In genomic region chr7:116187521-116187920, GRCm38 (mm10) we compare ENCODE assay signal across 26 mouse cellular contexts.
DNase-seq lines count a peak whose midpoint lies in the region; ATAC-seq and TF ChIP-seq lines count a peak whose summit lies in the region.
"Had no signal": no experiment of that assay in that cellular context is flagged by ENCODE, and none has a peak within 500 bp of the region (broad histone marks: within the 10 kb centered on the region; RNA-seq: fewer than 3 reads in every experiment).

No protein-coding gene starts in this region.

- no peak for TF ChIP-seq POLR2A in lung, adult 2 months (IDR thresholded peaks at IDR 0.05; ENCODE audit: borderline replicate concordance, extremely low read depth, low read depth, low read length)

- H3K27me3 ChIP-seq in embryonic facial prominence, embryonic 14.5 days (replicated peaks; ENCODE audit: control insufficient read depth, insufficient read depth, low read length): no peaks in the 10 kb centered on the region
- H3K27me3 ChIP-seq in embryonic facial prominence, embryonic 10.5 days (replicated peaks; ENCODE audit: low read depth, poor library complexity, severe bottlenecking): no peaks in the 10 kb centered on the region
- H3K27me3 ChIP-seq in heart, embryonic 14.5 days (ENCODE audit: control insufficient read depth, insufficient read depth, low read length): no peaks in the 10 kb centered on the region
- H3K27me3 ChIP-seq in lung, embryonic 14.5 days (ENCODE audit: insufficient read depth, low read length): no peaks in the 10 kb centered on the region
- H3K27me3 ChIP-seq: embryonic facial prominence, embryonic 12.5 days; hindbrain, embryonic 15.5 days; limb, embryonic 13.5 days; liver, embryonic 12.5 days; midbrain, embryonic 13.5 days had no signal

- H3K9me3 ChIP-seq in embryonic facial prominence, embryonic 14.5 days (ENCODE audit: control insufficient read depth, low read length): no peaks in the 10 kb centered on the region
- H3K9me3 ChIP-seq in embryonic facial prominence, embryonic 10.5 days: no peaks in the 10 kb centered on the region
- H3K9me3 ChIP-seq in heart, embryonic 14.5 days (ENCODE audit: control insufficient read depth, low read length): no peaks in the 10 kb centered on the region
- H3K9me3 ChIP-seq in lung, embryonic 14.5 days (ENCODE audit: low read depth, low read length): no peaks in the 10 kb centered on the region
- H3K9me3 ChIP-seq: embryonic facial prominence, embryonic 12.5 days; hindbrain, embryonic 10.5 days; hindbrain, embryonic 15.5 days; limb, embryonic 13.5 days; liver, embryonic 12.5 days; midbrain, embryonic 13.5 days had no signal

- 33% methylated on average over 3 of the region's 3 CpGs for WGBS in embryonic facial prominence, embryonic 14.5 days
- WGBS in embryonic facial prominence, embryonic 10.5 days: 88% methylated on average over 3 of the region's 3 CpGs
- WGBS in heart, embryonic 14.5 days: 28% methylated on average over 3 of the region's 3 CpGs
- 51% methylated on average over 3 of the region's 3 CpGs for WGBS in lung, embryonic 14.5 days
- 68% methylated on average over 3 of the region's 3 CpGs for WGBS in lung, adult 2 months

- H3K4me1 ChIP-seq in embryonic facial prominence, embryonic 14.5 days (ENCODE audit: control insufficient read depth, insufficient read depth, low read length): peaks cover 28% of the 10 kb centered on the region
- peaks cover 73% of the 10 kb centered on the region for H3K4me1 ChIP-seq in embryonic facial prominence, embryonic 10.5 days
- H3K4me1 ChIP-seq in heart, embryonic 14.5 days (ENCODE audit: control insufficient read depth in 2 of 2, insufficient read depth in 2 of 2, low read length in 2 of 2): peaks cover 64 to 88% of the 10 kb centered on the region in 2 experiments
- H3K4me1 ChIP-seq in lung, embryonic 14.5 days (ENCODE audit: insufficient read depth): peaks cover 27% of the 10 kb centered on the region
- peaks cover under 1% of the 10 kb centered on the region; the same call in 1 of the 2 replicates for H3K4me1 ChIP-seq in lung, adult 2 months (ENCODE audit: control insufficient read depth, insufficient read depth, low read length)

- H3K4me2 ChIP-seq in embryonic facial prominence, embryonic 14.5 days (ENCODE audit: low read depth, low read length): no peak overlapping the region
- no peak overlapping the region for H3K4me2 ChIP-seq in heart, embryonic 14.5 days (ENCODE audit: low read length)
- H3K4me2 ChIP-seq in lung, embryonic 14.5 days: no peak overlapping the region
- H3K4me2 ChIP-seq: embryonic facial prominence, embryonic 12.5 days; hindbrain, embryonic 15.5 days; limb, embryonic 13.5 days; liver, embryonic 12.5 days; midbrain, embryonic 13.5 days had no signal

- no peak overlapping the region for H3K9ac ChIP-seq in embryonic facial prominence, embryonic 14.5 days (ENCODE audit: low read depth, low read length)
- H3K9ac ChIP-seq in heart, embryonic 14.5 days (ENCODE audit: low read length): no peak overlapping the region
- H3K9ac ChIP-seq in lung, embryonic 14.5 days: no peak overlapping the region
- H3K9ac ChIP-seq: embryonic facial prominence, embryonic 12.5 days; forebrain, postnatal 0 days; hindbrain, embryonic 15.5 days; limb, embryonic 13.5 days; liver, embryonic 12.5 days; liver, postnatal 0 days; midbrain, embryonic 13.5 days had no signal

- no peak overlapping the region for H3K4me3 ChIP-seq in embryonic facial prominence, embryonic 14.5 days (ENCODE audit: low read depth, low read length)
- H3K4me3 ChIP-seq in embryonic facial prominence, embryonic 10.5 days: no peak overlapping the region
- no peak overlapping the region for H3K4me3 ChIP-seq in heart, embryonic 14.5 days (ENCODE audit: control insufficient read depth in 1 of 2, insufficient read depth in 1 of 2, low read depth in 1 of 2, low read length in 2 of 2)
- H3K4me3 ChIP-seq in lung, embryonic 14.5 days (ENCODE audit: low read depth, low read length): no peak overlapping the region
- H3K4me3 ChIP-seq in lung, adult 2 months (replicated peaks; ENCODE audit: extremely low read depth, low read depth, low read length): no peak overlapping the region
- H3K4me3 ChIP-seq: embryonic facial prominence, embryonic 12.5 days; erythroblast, embryonic 14.5 days; hindbrain, embryonic 10.5 days; hindbrain, embryonic 15.5 days; limb, embryonic 13.5 days; liver, embryonic 12.5 days; midbrain, embryonic 13.5 days had no signal

- H3K27ac ChIP-seq in embryonic facial prominence, embryonic 14.5 days (replicated peaks; ENCODE audit: low read depth, low read length): no peak overlapping the region; the same call in 1 of the 2 replicates
- no peak overlapping the region for H3K27ac ChIP-seq in embryonic facial prominence, embryonic 10.5 days (replicated peaks)
- peak overlapping the region; percentile 34 to 69; a peak in 3 of 4 replicates for H3K27ac ChIP-seq in heart, embryonic 14.5 days (replicated peaks in 1 of 2; ENCODE audit: control insufficient read depth in 1 of 2, insufficient read depth in 1 of 2, low read depth in 2 of 2, low read length in 2 of 2)
- peak overlapping the region; percentile 42; the same call in 1 of the 2 replicates for H3K27ac ChIP-seq in lung, embryonic 14.5 days (ENCODE audit: low read depth)
- H3K27ac ChIP-seq: embryonic facial prominence, embryonic 12.5 days; hindbrain, embryonic 10.5 days; hindbrain, embryonic 15.5 days; limb, embryonic 13.5 days; liver, embryonic 12.5 days; macrophage; midbrain, embryonic 13.5 days had no signal

- H3K36me3 ChIP-seq in embryonic facial prominence, embryonic 14.5 days (ENCODE audit: control insufficient read depth, insufficient read depth, low read length): no peaks in the 10 kb centered on the region
- H3K36me3 ChIP-seq in embryonic facial prominence, embryonic 10.5 days (replicated peaks): peaks cover 10% of the 10 kb centered on the region
- peaks cover 5% of the 10 kb centered on the region; the same call in 1 of the 2 replicates for H3K36me3 ChIP-seq in heart, embryonic 14.5 days (ENCODE audit: control insufficient read depth, insufficient read depth, low read length)
- no peaks in the 10 kb centered on the region; the same call in 1 of the 2 replicates for H3K36me3 ChIP-seq in lung, embryonic 14.5 days (ENCODE audit: insufficient read depth)
- H3K36me3 ChIP-seq: embryonic facial prominence, embryonic 12.5 days; hindbrain, embryonic 15.5 days; limb, embryonic 13.5 days; liver, embryonic 12.5 days; midbrain, embryonic 13.5 days had no signal

- no peak for TF ChIP-seq CTCF in lung, embryonic 14.5 days (IDR thresholded peaks at IDR 0.05; ENCODE audit: low read depth)
- TF ChIP-seq CTCF in lung, adult 2 months (IDR thresholded peaks at IDR 0.05; ENCODE audit: insufficient read depth, low read length): no peak

- peak; percentile 65 for ATAC-seq in embryonic facial prominence, embryonic 14.5 days (ENCODE audit: low read depth)
- ATAC-seq in heart, embryonic 14.5 days (ENCODE audit: insufficient number of reproducible peaks, insufficient read depth, low FRiP score, low read depth): no peak
- no peak; the same call in 1 of the 2 replicates for ATAC-seq in lung, embryonic 14.5 days (ENCODE audit: insufficient read depth)
- ATAC-seq: inflammation-experienced regulatory T-cells, adult 6 months; liver, embryonic 12.5 days; liver, postnatal 0 days; midbrain, embryonic 13.5 days had no signal

- peak; percentile 57 for DNase-seq in embryonic facial prominence, embryonic 14.5 days (ENCODE audit: low spot score)
- DNase-seq in embryonic facial prominence, embryonic 10.5 days (ENCODE audit: low spot score): no peak
- no peak for DNase-seq in heart, postnatal 4 days
- no peak for DNase-seq in lung, embryonic 14.5 days
- no peak for DNase-seq in lung, adult 2 months
- no peak for DNase-seq in spleen, postnatal 4 days (ENCODE audit: low spot score in 2 of 2)
- DNase-seq: adrenal gland, postnatal 10 days; cerebellum, adult 8-10 months; cerebellum, postnatal 36 days; kidney, adult 11 months; kidney, postnatal 14 days; layer of hippocampus, adult 9-11 months; liver, postnatal 0 days; lung, postnatal 10 days; thymus, postnatal 14 days had no signal

Comparison
In these comparisons a context has a peak if more than half of its experiments do, and no peak if none do; other contexts are left out.
1. H3K27ac ChIP-seq: peak in heart, embryonic 14.5 days (2 of 2) and lung, embryonic 14.5 days (single experiment); none in embryonic facial prominence, embryonic 14.5 days (single experiment) and embryonic facial prominence, embryonic 10.5 days (single experiment).